Mouse (Mus musculus) kidney, embryonic 14.5 days (tissue): ENCODE results near the gene Sars. TPM values are rescaled to one million over a fixed set of nuclear protein-coding genes. Genes with fewer than 3 reads are reported as not detected.

Source experiments
- polyA plus RNA-seq: library from polyadenylated mRNA; unstranded; fragments of >200 nt; fragmentation: Nextera tagmentation; extraction: Ambion mirVana; gene quantifications from 2 replicates; pipeline ENCODE4 v1.2.1, GENCODE M21; 2014

Gene Sars
- polyA plus RNA-seq, 1 experiment from 2014 or later = 120 TPM

Other genes with a start within 250 kb of the Sars start
- gene Cyb561d1, start 244.0 kb downstream of the Sars start, polyA plus RNA-seq = 1.4 and 2.2 TPM in 2 replicates
- 16.9 and 21.9 TPM in 2 replicates for gene Atxn7l2, start 234.3 kb downstream of the Sars start, polyA plus RNA-seq
- 2.9 and 4.7 TPM in 2 replicates for gene Sypl2, start 218.6 kb downstream of the Sars start, polyA plus RNA-seq
- 327 and 365 TPM in 2 replicates for gene Psma5, start 188.3 kb downstream of the Sars start, polyA plus RNA-seq
- 10.0 and 17.8 TPM in 2 replicates for gene Sort1, start 161.1 kb downstream of the Sars start, polyA plus RNA-seq
- not detected in 2 replicates for gene Mybphl, start 80.3 kb downstream of the Sars start, polyA plus RNA-seq
- 48.9 and 51.4 TPM in 2 replicates for gene Psrc1, start 61.4 kb downstream of the Sars start, polyA plus RNA-seq
- 22.1 and 27.9 TPM in 2 replicates for gene Celsr2, start 29.7 kb downstream of the Sars start, polyA plus RNA-seq
- gene 1700013F07Rik, start 88.9 kb upstream of the Sars start, polyA plus RNA-seq = not detected in 2 replicates
- gene 5330417C22Rik, start 91.3 kb upstream of the Sars start, polyA plus RNA-seq = 0.59 and 2.0 TPM in 2 replicates
- 20.4 and 32.7 TPM in 2 replicates for gene Tmem167b, start 117.3 kb upstream of the Sars start, polyA plus RNA-seq
- 35.1 and 45.2 TPM in 2 replicates for gene Taf13, start 126.5 kb upstream of the Sars start, polyA plus RNA-seq
- 4.7 and 8.5 TPM in 2 replicates for gene Wdr47, start 146.1 kb upstream of the Sars start, polyA plus RNA-seq
- 46.5 and 64.3 TPM in 2 replicates for gene Clcc1, start 208.7 kb upstream of the Sars start, polyA plus RNA-seq